Mouse (Mus musculus): ENCODE results near the gene Tlr12. TPM values are rescaled to one million over a fixed set of nuclear protein-coding genes. Genes with fewer than 3 reads are reported as not detected.

Gene Tlr12
- polyA plus RNA-seq, 1 experiment from 2014 or later, result 1.2 TPM

DNA sequence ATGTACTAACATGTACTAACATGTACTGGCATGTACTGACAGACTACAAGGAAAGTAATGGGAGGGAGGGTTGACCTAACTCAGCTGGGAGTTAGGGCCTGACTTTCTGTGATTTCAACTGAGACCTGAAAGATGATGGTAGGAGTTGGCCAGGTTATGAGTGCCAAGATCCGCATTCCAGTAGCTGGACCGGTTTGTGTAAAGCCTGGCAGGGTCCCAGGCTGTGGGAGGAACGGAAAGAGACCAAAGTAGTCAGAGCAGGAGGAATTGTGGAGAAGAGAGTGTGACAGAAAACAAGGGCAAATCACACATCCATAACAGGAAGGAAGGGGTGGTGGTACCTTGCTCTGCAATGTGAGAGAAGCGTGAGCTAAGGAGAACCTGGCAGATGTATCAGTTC lies 42.6 kb downstream of the Tlr12 start:
- no peak overlapping the region for H3K9ac ChIP-seq (replicated peaks)
- H3K4me3 ChIP-seq, result no peak overlapping the region
- no peaks in the 10 kb centered on the region for H3K4me1 ChIP-seq
- H3K27ac ChIP-seq (replicated peaks), result no peak overlapping the region
- peaks cover 5% of the 10 kb centered on the region for H3K9me3 ChIP-seq
- no peak overlapping the region for H3K4me2 ChIP-seq (replicated peaks)
- WGBS, result 97% methylated on average over 4 of the region's 4 CpGs
- ATAC-seq (ENCODE audit: low FRiP score, low read depth), result no peak
- no peaks in the 10 kb centered on the region for H3K27me3 ChIP-seq
- peaks cover 24% of the 10 kb centered on the region for H3K36me3 ChIP-seq

Other genes with a start within 250 kb of the Tlr12 start
- gene Zscan20, start 8.5 kb downstream of the Tlr12 start, polyA plus RNA-seq (2016; fragmentation: Nextera tagmentation; extraction: Ambion mirVana), result 8.0 and 9.2 TPM in 2 replicates
- gene Phc2, start 36.1 kb upstream of the Tlr12 start, polyA plus RNA-seq (2016; fragmentation: Nextera tagmentation; extraction: Ambion mirVana), result 133 and 153 TPM in 2 replicates
- 0.56 and 0.59 TPM in 2 replicates for gene A3galt2, start 136.7 kb upstream of the Tlr12 start, polyA plus RNA-seq (2016; fragmentation: Nextera tagmentation; extraction: Ambion mirVana)
- gene Zfp362, start 187.4 kb upstream of the Tlr12 start, polyA plus RNA-seq (2016; fragmentation: Nextera tagmentation; extraction: Ambion mirVana), result 43.5 and 45.9 TPM in 2 replicates

Measured in midbrain, embryonic 12.5 days (tissue).